Mouse (Mus musculus) liver, adult 2 months (tissue): ENCODE data around the gene Amigo1. TPM values are rescaled to one million over a fixed set of nuclear protein-coding genes. Genes with fewer than 3 reads are reported as not detected.

Experiments
- DNase-seq: peaks from one replicate; pipeline ENCODE4 v3.0.0-alpha.2; 2011; ENCODE audit warnings: low read depth, low spot score; ENCODE audit errors: extremely low read depth
- H3K27ac ChIP-seq: fragments of 200-500 bp; replicated peaks from 2 replicates; pipeline ENCODE4 v1.5.1; 2012; ENCODE audit warnings: low read depth, mild to moderate bottlenecking, control low read depth, inconsistent platforms, low read length; ENCODE audit not compliant: insufficient read depth
- H3K27me3 ChIP-seq: fragments of 200-500 bp; 2 replicates; pipeline ENCODE4 v1.6.1; 2012; ENCODE audit warnings: mild to moderate bottlenecking, moderate library complexity, low read length, inconsistent platforms; ENCODE audit not compliant: control insufficient read depth, insufficient read depth
- H3K36me3 ChIP-seq: fragments of 200-500 bp; 2 replicates; pipeline ENCODE4 v1.6.1; 2012; ENCODE audit warnings: low read length, inconsistent platforms; ENCODE audit not compliant: control insufficient read depth, insufficient read depth
- H3K4me1 ChIP-seq: fragments of 200-500 bp; 2 replicates; pipeline ENCODE4 v1.6.1; 2011; ENCODE audit warnings: low read length; ENCODE audit not compliant: control insufficient read depth, insufficient read depth
- H3K4me3 ChIP-seq: fragments of 200-500 bp; 2 replicates; pipeline ENCODE4 v1.5.1; 2011; ENCODE audit warnings: low read depth, mild to moderate bottlenecking, control low read depth, low read length, moderate library complexity; ENCODE audit not compliant: insufficient read depth
- H3K79me2 ChIP-seq: fragments of 200-500 bp; 2 replicates; pipeline ENCODE4 v1.6.1; 2012; ENCODE audit warnings: inconsistent platforms, mild to moderate bottlenecking, low read length, moderate library complexity; ENCODE audit not compliant: control insufficient read depth, insufficient read depth
- H3K9ac ChIP-seq: fragments of 200-500 bp; 2 replicates; pipeline ENCODE4 v1.6.1; 2012; ENCODE audit warnings: low read depth, mild to moderate bottlenecking, control low read depth, inconsistent platforms, low read length
- CTCF ChIP-seq: fragments of 200-500 bp; IDR thresholded peaks from 2 replicates; pipeline ENCODE4 v1.5.1; 2011; ENCODE audit warnings: low read depth, low read length, control low read depth
- POLR2A ChIP-seq: fragments of 200-500 bp; IDR thresholded peaks from 2 replicates; pipeline ENCODE4 v1.6.1; 2011; ENCODE audit warnings: low read length, control low read depth; ENCODE audit not compliant: insufficient read depth; ENCODE audit errors: extremely low read depth
- WGBS: fragments of 180-500 bp; shearing (Covaris S2); methylation state at CpG from one replicate; pipeline ENCODE4 v1.1.7; 2018; 5-methylcytosine and 5-hydroxymethylcytosine counted together
- polyA plus RNA-seq: library from polyadenylated mRNA; depleted of rRNA; stranded (reverse); fragments of >200 nt; gene quantifications from 2 replicates; pipeline ENCODE4 v1.2.3, GENCODE M21; 2012
- total RNA-seq: library from RNA; depleted of rRNA; stranded (reverse); fragments of >200 nt; gene quantifications from 2 replicates; pipeline ENCODE4 v1.2.3, GENCODE M21; 2014

The Amigo1 gene
- total and polyA plus RNA-seq, 2 experiments = 2.7 to 15.1 TPM

GRCm38 (mm10) chr3:108147386-108148235, 38.5 kb upstream of the Amigo1 start:
- DNase-seq = peak; percentile 77
- H3K27me3 ChIP-seq = no peaks in the 10 kb centered on the region
- WGBS = 44% methylated on average over 11 of the region's 11 CpGs
- H3K27ac ChIP-seq = no peak overlapping the region
- peaks cover 10% of the 10 kb centered on the region; the same call in 1 of the 2 replicates for H3K79me2 ChIP-seq
- peaks cover 5% of the 10 kb centered on the region; the same call in 1 of the 2 replicates for H3K4me1 ChIP-seq
- H3K9ac ChIP-seq = no peak overlapping the region; the same call in 1 of the 2 replicates
- peaks cover 2% of the 10 kb centered on the region; the same call in 1 of the 2 replicates for H3K36me3 ChIP-seq
- TF ChIP-seq POLR2A (no peak), CTCF (peak; percentile 79)
- H3K4me3 ChIP-seq = no peak overlapping the region

DNA sequence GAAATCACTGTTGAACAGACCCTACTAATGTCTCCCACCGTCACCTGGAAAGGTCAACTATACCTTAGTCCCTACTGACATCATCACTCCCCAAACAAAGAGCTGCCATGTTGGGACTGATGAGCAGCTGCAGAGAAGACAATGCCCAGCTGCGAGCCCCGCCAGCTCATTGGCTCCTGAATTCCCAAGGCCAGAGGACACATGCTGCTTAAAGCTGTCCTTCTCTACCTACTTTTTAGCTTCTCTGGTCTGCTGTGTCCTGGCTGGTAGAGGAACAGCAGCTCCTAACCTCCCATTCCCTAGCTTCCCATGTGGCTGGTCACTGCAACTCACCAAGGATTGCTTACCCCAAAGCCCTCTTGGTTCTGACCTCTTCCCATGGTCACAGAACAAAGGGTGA, 33.8 kb upstream of the Amigo1 start:
- Histone ChIP-seq H3K79me2 (no peaks in the 10 kb centered on the region), H3K9ac (no peak overlapping the region), H3K36me3 (no peaks in the 10 kb centered on the region), H3K4me1 (peaks cover 3% of the 10 kb centered on the region; the same call in 1 of the 2 replicates), H3K4me3 (no peak overlapping the region), H3K27me3 (no peaks in the 10 kb centered on the region), H3K27ac (no peak overlapping the region)
- 88% methylated on average over 3 of the region's 3 CpGs for WGBS
- TF ChIP-seq POLR2A (no peak), CTCF (no peak)
- DNase-seq = no peak

DNA sequence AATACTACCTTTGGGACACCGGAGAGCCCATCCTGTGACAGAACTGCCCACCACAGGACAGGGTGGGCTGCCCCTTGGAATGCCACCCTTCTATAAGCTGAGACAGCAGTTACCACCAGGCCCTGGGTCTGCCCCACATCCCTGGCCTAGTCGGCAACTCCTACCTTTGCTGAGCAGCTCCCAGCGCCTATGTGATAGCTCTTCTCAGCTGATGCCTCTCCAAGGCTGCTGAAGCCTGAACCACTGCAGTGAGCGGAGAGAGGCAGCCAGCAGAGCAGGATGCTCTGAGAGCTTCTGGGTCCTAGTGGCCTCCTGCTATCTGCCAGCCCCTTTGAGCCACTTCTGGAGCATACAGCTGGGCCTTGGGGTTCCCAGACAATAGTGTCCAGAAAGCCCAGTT, 31.5 kb upstream of the Amigo1 start, which contains the start of gene Gpr61:
Gene Gpr61, minus strand, starts transcription at position 227 of the 400 bp plus-strand sequence.
- no peak for TF ChIP-seq POLR2A
- no peak within 1 kb of the TSS for H3K9ac ChIP-seq

DNA sequence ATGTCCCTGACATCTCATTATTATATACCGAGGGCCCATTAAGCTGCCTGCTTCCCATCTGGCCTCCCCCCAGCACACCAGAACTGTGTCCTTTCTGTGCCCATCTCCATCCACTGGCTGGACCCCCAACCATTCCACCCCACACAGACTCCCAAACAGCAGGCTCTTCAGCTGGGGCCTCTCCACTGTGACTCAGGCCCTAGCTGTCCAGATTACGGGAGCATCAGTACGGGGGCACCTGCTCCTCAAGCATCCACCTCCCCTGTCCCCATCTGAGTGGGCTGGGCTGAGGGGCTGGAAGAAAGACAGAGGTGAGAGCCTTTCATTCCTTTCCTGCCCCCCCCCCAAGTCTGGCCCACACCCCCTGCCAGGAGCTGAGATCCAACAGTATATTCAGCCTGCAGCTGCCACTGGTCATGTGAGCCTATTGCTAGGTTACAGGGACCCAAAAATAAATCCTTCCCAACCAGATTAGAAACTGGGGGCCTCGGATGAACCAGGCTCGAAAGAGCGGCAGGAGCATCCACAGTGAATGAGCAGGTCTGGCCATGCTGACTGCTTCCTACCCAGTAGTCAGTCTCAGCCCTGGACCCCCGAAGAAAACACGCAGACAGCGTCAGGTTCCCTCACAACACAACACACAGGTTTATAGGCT, 27.6 kb upstream of the Amigo1 start:
- no peaks in the 10 kb centered on the region for H3K36me3 ChIP-seq
- TF ChIP-seq POLR2A = no peak
- no peak for TF ChIP-seq CTCF
- 90% methylated on average over 9 of the region's 9 CpGs for WGBS

More for the DNA sequence above, 31.5 kb upstream of the Amigo1 start, which contains the start of gene Gpr61:
- no peak within 1 kb of the TSS for H3K4me3 ChIP-seq
- H3K36me3 ChIP-seq = no peaks in the 10 kb centered on the region
- H3K27me3 ChIP-seq = no peaks in the 10 kb centered on the region
- no peaks in the 10 kb centered on the region for H3K4me1 ChIP-seq
- 81% methylated on average over 4 of the region's 4 CpGs for WGBS
- no peak within 1 kb of the TSS for H3K27ac ChIP-seq
- no peaks in the 10 kb centered on the region for H3K79me2 ChIP-seq
- no peak for DNase-seq

DNA sequence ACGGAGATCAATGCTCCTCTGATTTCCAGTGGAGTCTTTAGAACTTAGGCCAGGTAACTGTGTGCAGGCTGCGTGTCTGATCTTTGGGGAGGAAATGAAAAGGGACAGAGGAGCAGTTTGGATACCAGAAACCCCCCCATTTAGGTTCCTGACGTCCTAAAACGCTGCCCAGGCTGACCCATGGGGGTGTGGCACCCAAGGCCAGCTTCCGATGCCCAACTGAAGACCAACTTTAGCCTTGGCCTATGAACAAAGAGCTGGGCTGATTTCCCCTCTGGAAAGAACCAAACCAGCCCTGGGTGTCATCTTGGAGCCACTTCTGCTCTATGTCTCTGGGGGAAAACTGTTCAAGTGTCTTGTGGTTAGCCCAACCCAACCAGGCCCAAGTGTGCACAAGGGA, 22.0 kb upstream of the Amigo1 start:
- H3K79me2 ChIP-seq = no peaks in the 10 kb centered on the region
- H3K4me3 ChIP-seq = no peak overlapping the region
- H3K4me1 ChIP-seq = 0 out of 2 replicates have a peak, but pooled peaks cover 1% of the 10 kb centered on the region
- H3K27me3 ChIP-seq = no peaks in the 10 kb centered on the region
- H3K9ac ChIP-seq = no peak overlapping the region
- 64% methylated on average over 5 of the region's 5 CpGs for WGBS
- no peak for TF ChIP-seq CTCF
- no peak for TF ChIP-seq POLR2A
- H3K27ac ChIP-seq = no peak overlapping the region
- H3K36me3 ChIP-seq = no peaks in the 10 kb centered on the region
- no peak for DNase-seq

More for the DNA sequence above, 27.6 kb upstream of the Amigo1 start:
- Histone ChIP-seq H3K9ac (no peak overlapping the region), H3K4me3 (no peak overlapping the region), H3K4me1 (no peaks in the 10 kb centered on the region), H3K27me3 (no peaks in the 10 kb centered on the region), H3K27ac (no peak overlapping the region), H3K79me2 (no peaks in the 10 kb centered on the region)
- no peak for DNase-seq

DNA sequence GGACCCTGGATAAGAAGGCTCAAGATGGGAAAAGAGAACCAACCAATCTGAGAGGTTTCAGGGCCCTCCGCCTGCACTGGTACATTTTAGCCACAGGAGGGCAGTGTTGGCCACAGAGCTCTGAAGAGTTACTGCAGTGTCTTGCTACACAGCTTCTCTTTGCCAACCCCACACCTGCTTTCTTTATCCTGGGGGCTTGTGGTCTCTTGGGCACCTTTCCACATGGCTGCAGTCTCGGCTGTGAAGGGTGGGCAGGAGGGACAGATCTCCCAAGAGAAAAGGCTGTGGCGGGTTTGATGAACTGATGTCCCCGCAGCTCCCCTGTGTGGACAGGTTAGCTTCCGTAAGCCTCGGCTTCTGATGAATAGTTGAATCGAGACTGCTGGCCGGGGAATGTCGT, 21.3 kb upstream of the Amigo1 start:
- TF ChIP-seq POLR2A = no peak
- peak; percentile 88 for TF ChIP-seq CTCF
- Histone ChIP-seq H3K27ac (no peak overlapping the region), H3K4me1 (0 out of 2 replicates have a peak, but pooled peaks cover 1% of the 10 kb centered on the region), H3K9ac (no peak overlapping the region), H3K27me3 (no peaks in the 10 kb centered on the region), H3K79me2 (no peaks in the 10 kb centered on the region), H3K4me3 (no peak overlapping the region), H3K36me3 (no peaks in the 10 kb centered on the region)
- WGBS = 18% methylated on average over 9 of the region's 9 CpGs
- DNase-seq = peak; percentile 39
